In genomic region chr19:21271186-21271585, GRCm38 (mm10) we compare ENCODE assay signal across 8 mouse cellular contexts. TPM values are rescaled to one million over a fixed set of nuclear protein-coding genes. Genes with fewer than 3 reads are reported as not detected.
DNase-seq lines count a peak whose midpoint lies in the region; ATAC-seq lines count a peak whose summit lies in the region.

No protein-coding gene starts in this region.

- H3K9ac ChIP-seq in forebrain, embryonic 16.5 days (replicated peaks; ENCODE audit: low read depth, low read length), result peak overlapping the region; percentile 99
- peak overlapping the region; percentile 55 for H3K9ac ChIP-seq in limb, embryonic 11.5 days (ENCODE audit: low read length)
- H3K9ac ChIP-seq in midbrain, embryonic 16.5 days (ENCODE audit: low read depth, low read length), result peak overlapping the region; percentile 99

- peak overlapping the region; percentile 78 for H3K4me2 ChIP-seq in forebrain, embryonic 16.5 days (ENCODE audit: low read length)
- peak overlapping the region; percentile 41 for H3K4me2 ChIP-seq in limb, embryonic 11.5 days (ENCODE audit: low read depth, severe bottlenecking)
- peak overlapping the region; percentile 64 for H3K4me2 ChIP-seq in midbrain, embryonic 16.5 days (ENCODE audit: low read length)

- ATAC-seq in forebrain, embryonic 16.5 days, result no peak
- peak; percentile 2; the same call in 1 of the 2 replicates for ATAC-seq in limb, embryonic 11.5 days (ENCODE audit: insufficient number of reproducible peaks, low FRiP score, low TSS enrichment, low read depth)
- ATAC-seq in midbrain, embryonic 16.5 days, result no peak; the same call in 1 of the 2 replicates
- ATAC-seq in erythroid progenitor cell, adult 5-6 weeks (replicated peaks; ENCODE audit: low FRiP score, poor library complexity, severe bottlenecking), result no peak

- DNase-seq in cerebellum, adult 9-10 months, result peak; percentile 81
- DNase-seq in cerebellum, adult 9-11 months, result no peak
- DNase-seq in right cerebral cortex, postnatal 10 days (ENCODE audit: low spot score in 2 of 2), result peak; percentile 25 to 42
- DNase-seq in right cerebral cortex, postnatal 36 days (ENCODE audit: low spot score in 2 of 2), result no peak
- no peak for DNase-seq in limb, embryonic 11.5 days (ENCODE audit: low spot score)

- 31% methylated on average over 8 of the region's 8 CpGs for WGBS in forebrain, embryonic 16.5 days
- 40% methylated on average over 8 of the region's 8 CpGs for WGBS in limb, embryonic 11.5 days
- WGBS in midbrain, embryonic 16.5 days, result 24% methylated on average over 8 of the region's 8 CpGs

- H3K36me3 ChIP-seq in forebrain, embryonic 16.5 days (ENCODE audit: control insufficient read depth, insufficient read depth), result no peaks in the 10 kb centered on the region
- no peaks in the 10 kb centered on the region for H3K36me3 ChIP-seq in limb, embryonic 11.5 days (ENCODE audit: control insufficient read depth, insufficient read depth, low read length)
- H3K36me3 ChIP-seq in midbrain, embryonic 16.5 days (ENCODE audit: control insufficient read depth, insufficient read depth, low read length), result no peaks in the 10 kb centered on the region

- H3K4me3 ChIP-seq in forebrain, embryonic 16.5 days (replicated peaks; ENCODE audit: low read length), result peak overlapping the region; percentile 96
- peak overlapping the region; percentile 74 for H3K4me3 ChIP-seq in limb, embryonic 11.5 days (ENCODE audit: low read depth, low read length)
- H3K4me3 ChIP-seq in midbrain, embryonic 16.5 days (ENCODE audit: low read depth, low read length), result peak overlapping the region; percentile 95

- H3K9me3 ChIP-seq in forebrain, embryonic 16.5 days (ENCODE audit: control insufficient read depth, low read length), result no peaks in the 10 kb centered on the region
- no peaks in the 10 kb centered on the region for H3K9me3 ChIP-seq in limb, embryonic 11.5 days (ENCODE audit: control insufficient read depth, low read length)
- no peaks in the 10 kb centered on the region for H3K9me3 ChIP-seq in midbrain, embryonic 16.5 days (replicated peaks; ENCODE audit: control insufficient read depth, low read length, poor library complexity, severe bottlenecking)

- no peaks in the 10 kb centered on the region for H3K27me3 ChIP-seq in forebrain, embryonic 16.5 days (replicated peaks; ENCODE audit: control insufficient read depth, insufficient read depth, low read length)
- no peaks in the 10 kb centered on the region for H3K27me3 ChIP-seq in limb, embryonic 11.5 days (ENCODE audit: control insufficient read depth, insufficient read depth, low read length)
- H3K27me3 ChIP-seq in midbrain, embryonic 16.5 days (ENCODE audit: control insufficient read depth, insufficient read depth, low read depth, low read length), result no peaks in the 10 kb centered on the region

- H3K4me1 ChIP-seq in forebrain, embryonic 16.5 days (replicated peaks; ENCODE audit: control insufficient read depth, insufficient read depth, low read length), result peaks cover 11% of the 10 kb centered on the region
- H3K4me1 ChIP-seq in limb, embryonic 11.5 days (ENCODE audit: control insufficient read depth, insufficient read depth, low read length), result no peaks in the 10 kb centered on the region
- peaks cover 9% of the 10 kb centered on the region for H3K4me1 ChIP-seq in midbrain, embryonic 16.5 days (ENCODE audit: control insufficient read depth, insufficient read depth, low read length)

- peak overlapping the region; percentile 99 for H3K27ac ChIP-seq in forebrain, embryonic 16.5 days (ENCODE audit: low read length)
- H3K27ac ChIP-seq in limb, embryonic 11.5 days (replicated peaks; ENCODE audit: low read depth, low read length), result peak overlapping the region; percentile 100
- peak overlapping the region; percentile 99 for H3K27ac ChIP-seq in midbrain, embryonic 16.5 days (ENCODE audit: low read length)

RNA-seq across cellular contexts. Expression of gene Zfand5, which starts 0.9 kb away (rescaled TPM):
- 134 and 162 TPM in 2 replicates for polyA plus RNA-seq in forebrain, embryonic 16.5 days (2015; fragmentation: Nextera tagmentation; extraction: Ambion mirVana)
- 119 and 128 TPM in 2 replicates for polyA plus RNA-seq in limb, embryonic 11.5 days (2014; fragmentation: Nextera tagmentation; extraction: Ambion mirVana)
- polyA plus RNA-seq in midbrain, embryonic 16.5 days (2015; fragmentation: Nextera tagmentation; extraction: Ambion mirVana), result 133 and 140 TPM in 2 replicates
- 70.6 and 75.9 TPM in 2 replicates for total RNA-seq in erythroid progenitor cell, adult 5-6 weeks (2015; ENCODE audit: low replicate concordance)
- total RNA-seq in erythroid progenitor cell, adult 5-6 weeks (2017; ENCODE audit: low replicate concordance), result 45.8 and 89.8 TPM in 2 replicates

Comparison
In these comparisons a context has a peak if more than half of its experiments do, and no peak if none do; other contexts are left out.
1. DNase-seq: peak in cerebellum, adult 9-10 months (single experiment) and right cerebral cortex, postnatal 10 days (2 of 2); none in cerebellum, adult 9-11 months (single experiment), right cerebral cortex, postnatal 36 days (0 of 2) and limb, embryonic 11.5 days (single experiment).
2. Peak in every context shown above with its lines, with median percentiles within 50 percentile points of each other: H3K27ac ChIP-seq, H3K4me2 ChIP-seq, H3K4me3 ChIP-seq and H3K9ac ChIP-seq.